Mouse (Mus musculus) cerebellum, adult 11-12 months (tissue): ENCODE measurements around the gene Bsn.
A peak's percentile ranks its signal among the peaks of the same experiment; 100 is the strongest.

Experiments
- DNase-seq: peaks from one replicate; pipeline ENCODE4 v3.0.0; 2022

The Bsn gene

DNA sequence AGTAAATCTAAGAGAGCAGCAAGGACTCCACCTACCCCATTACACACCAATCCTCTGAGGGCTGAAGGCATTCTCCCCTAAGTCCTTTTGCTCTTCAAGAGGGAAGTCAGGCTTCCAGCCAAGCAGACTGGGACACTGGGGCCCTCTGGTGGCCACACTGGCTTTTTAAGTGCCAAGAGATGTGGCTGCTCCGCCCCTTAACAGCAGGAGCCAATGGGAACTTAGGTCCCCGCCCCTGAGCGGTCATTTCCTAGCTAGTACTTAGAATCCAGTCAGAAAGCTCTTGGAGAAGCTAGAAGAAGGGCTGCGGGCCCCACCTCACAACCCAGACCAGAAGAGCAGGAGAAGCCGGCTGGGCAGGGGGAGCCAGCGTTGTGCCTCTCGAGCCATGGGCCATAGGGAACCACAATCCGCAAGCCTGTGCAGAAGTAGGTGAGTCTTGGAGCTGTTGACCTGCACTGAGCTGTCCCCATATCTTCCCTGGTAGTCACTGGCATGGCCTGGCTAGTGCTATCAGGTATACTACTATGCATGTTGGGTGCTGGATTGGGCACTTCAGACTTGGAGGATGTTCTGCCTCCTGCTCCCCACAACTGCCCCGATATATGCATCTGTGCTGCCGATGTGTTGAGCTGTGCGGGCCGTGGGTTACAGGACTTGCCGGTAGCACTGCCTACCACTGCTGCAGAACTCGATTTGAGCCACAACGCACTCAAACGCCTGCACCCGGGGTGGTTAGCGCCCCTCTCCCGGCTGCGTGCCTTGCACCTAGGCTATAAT, 137.1 kb downstream of the Bsn start, which contains the start of gene Amigo3:
Gene Amigo3 (plus strand): TSS at position 275 of the 780 bp plus-strand sequence.
- DNase-seq: peak; percentile 92

GRCm38 (mm10) chr9:108052411-108052810, 137.8 kb downstream of the Bsn start:
- DNase-seq: no peak

GRCm38 (mm10) chr9:108051931-108052220, 138.3 kb downstream of the Bsn start:
- peak; percentile 49 for DNase-seq

GRCm38 (mm10) chr9:108051184-108051930, 138.8 kb downstream of the Bsn start:
- peak; percentile 41 for DNase-seq

DNA sequence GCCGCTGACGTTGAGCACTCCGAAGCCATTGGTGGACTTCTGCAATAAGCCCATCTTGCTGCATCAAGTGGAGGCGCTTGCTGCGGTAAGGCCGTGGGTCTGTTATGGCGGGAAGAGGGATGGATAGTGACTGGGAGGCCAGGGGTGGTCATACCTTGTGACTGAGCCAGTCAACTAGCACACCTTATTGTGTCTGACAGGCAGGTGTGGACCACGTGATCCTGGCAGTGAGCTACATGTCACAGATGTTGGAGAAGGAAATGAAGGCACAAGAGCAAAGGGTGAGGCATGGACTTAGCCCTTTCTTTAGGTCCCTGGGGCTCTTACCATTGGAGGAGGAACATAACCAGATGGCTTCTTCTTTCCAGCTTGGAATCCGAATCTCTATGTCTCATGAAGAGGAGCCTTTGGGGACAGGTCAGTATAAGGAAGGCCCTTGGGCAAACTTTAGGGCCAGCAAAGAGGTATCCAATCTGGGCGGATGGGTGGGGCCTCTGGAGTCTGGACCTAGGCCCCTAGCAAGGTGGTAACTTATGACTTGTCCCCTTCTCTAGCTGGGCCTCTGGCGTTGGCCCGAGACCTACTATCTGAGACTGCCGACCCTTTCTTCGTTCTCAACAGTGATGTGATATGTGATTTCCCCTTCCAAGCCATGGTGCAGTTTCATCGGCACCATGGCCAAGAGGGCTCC, 140.5 kb downstream of the Bsn start:
- peak; percentile 49 for DNase-seq

GRCm38 (mm10) chr9:108049016-108049455, 141.1 kb downstream of the Bsn start, which contains the start of gene Gmppb:
TSS of gene Gmppb (plus strand) at chr9:108049242.
- DNase-seq: peak; percentile 96

- peak; percentile 55 for DNase-seq
Observed at GRCm38 (mm10) chr9:108048566-108048955, 141.6 kb downstream of the Bsn start.

DNA sequence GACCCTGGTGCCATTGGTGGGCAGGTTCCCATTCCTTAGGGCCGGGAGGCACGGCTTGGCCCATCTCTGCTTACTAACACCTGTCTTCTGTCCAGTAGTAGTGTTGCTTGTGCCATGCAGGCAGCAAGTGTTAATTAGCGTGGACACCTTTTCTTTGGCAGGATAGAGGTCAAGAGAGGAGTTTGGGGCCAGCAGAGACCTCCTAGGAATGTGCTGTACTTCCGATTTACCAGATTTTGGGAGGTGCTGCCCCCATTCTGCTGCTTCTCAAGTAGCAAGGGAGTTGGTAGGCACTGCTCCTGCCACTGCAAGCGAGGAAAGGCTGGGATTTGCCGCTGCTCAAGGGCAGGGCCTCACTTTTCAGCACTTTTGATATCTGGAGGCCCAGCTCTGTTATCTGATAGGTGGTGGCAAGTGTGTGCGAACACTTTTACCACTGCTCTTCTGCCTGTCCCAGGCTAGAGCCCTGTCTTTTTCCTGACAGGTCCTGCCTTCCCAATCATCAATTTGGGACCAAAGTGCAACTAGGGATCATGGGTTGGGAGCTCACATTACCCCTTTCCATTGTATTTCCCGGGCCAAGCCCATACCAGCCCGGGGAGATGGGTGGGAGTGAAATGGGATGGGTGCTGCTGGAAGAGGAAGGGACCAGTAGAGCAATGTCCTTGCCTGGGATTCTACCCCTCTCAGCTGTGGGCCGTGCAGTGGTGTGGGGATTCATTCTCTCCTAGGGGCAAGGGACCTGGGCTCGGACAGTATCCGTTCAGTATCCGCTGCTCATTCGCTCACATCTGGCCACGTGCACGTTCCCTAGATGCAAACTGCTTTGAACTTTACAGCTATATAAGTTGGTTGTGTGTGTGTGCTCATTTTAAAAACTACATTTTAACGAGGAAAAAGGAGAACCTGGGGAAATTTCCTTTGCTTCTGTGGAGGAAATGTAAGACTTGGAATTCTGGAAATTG, 142.3 kb downstream of the Bsn start:
- peak; percentile 33 for DNase-seq

- no peak for DNase-seq
Observed at GRCm38 (mm10) chr9:108046582-108046981, 143.6 kb downstream of the Bsn start.
